Mouse (Mus musculus) kidney, embryonic 14.5 days (tissue): ENCODE results near the gene Tdg. TPM values are rescaled to one million over a fixed set of nuclear protein-coding genes. Genes with fewer than 3 reads are reported as not detected.

Experiments
- ATAC-seq: fragments of 200-750 bp; cut with Nextera tagmentation; 2 replicates; pipeline ENCODE4 v1.8.0; 2017; ENCODE audit warnings: moderate number of reproducible peaks, mild to moderate bottlenecking, moderate TSS enrichment, moderate library complexity; ENCODE audit not compliant: low FRiP score, low TSS enrichment
- H3K27ac ChIP-seq: fragments of 300-500 bp; sonication (generic); 2 replicates; pipeline ENCODE4 v1.5.1; 2014; ENCODE audit warnings: low read depth, mild to moderate bottlenecking, low read length, moderate library complexity, mixed read lengths
- H3K27me3 ChIP-seq: fragments of 300-500 bp; sonication (generic); 2 replicates; pipeline ENCODE4 v1.6.1; 2014; ENCODE audit warnings: mild to moderate bottlenecking, low read length; ENCODE audit not compliant: control insufficient read depth, insufficient read depth
- H3K36me3 ChIP-seq: fragments of 300-500 bp; sonication (generic); 2 replicates; pipeline ENCODE4 v1.6.1; 2014; ENCODE audit warnings: low read length, mixed read lengths; ENCODE audit not compliant: control insufficient read depth, insufficient read depth
- H3K4me1 ChIP-seq: fragments of 300-500 bp; sonication (generic); 2 replicates; pipeline ENCODE4 v1.6.1; 2014; ENCODE audit warnings: low read length, mixed read lengths; ENCODE audit not compliant: control insufficient read depth, insufficient read depth
- H3K4me2 ChIP-seq: fragments of 300-500 bp; sonication (generic); replicated peaks from 2 replicates; pipeline ENCODE4 v1.6.1; 2014; ENCODE audit warnings: low read depth, mild to moderate bottlenecking, low read length
- H3K4me3 ChIP-seq: fragments of 300-500 bp; sonication (generic); 2 replicates; pipeline ENCODE4 v1.5.1; 2014; ENCODE audit warnings: mild to moderate bottlenecking, low read length
- H3K9ac ChIP-seq: fragments of 300-500 bp; sonication (generic); 2 replicates; pipeline ENCODE4 v1.6.1; 2014; ENCODE audit warnings: low read depth, mild to moderate bottlenecking, low read length, moderate library complexity
- H3K9me3 ChIP-seq: fragments of 300-500 bp; sonication (generic); 2 replicates; pipeline ENCODE4 v1.6.1; 2016; ENCODE audit warnings: low read length; ENCODE audit not compliant: control insufficient read depth
- WGBS: fragments of 180-500 bp; shearing (Covaris S2); extraction: QIAGEN DNeasy Blood & Tissue Kit; methylation state at CpG from one replicate; pipeline ENCODE4 v1.1.7; 2014; 5-methylcytosine and 5-hydroxymethylcytosine counted together
- polyA plus RNA-seq: library from polyadenylated mRNA; unstranded; fragments of >200 nt; fragmentation: Nextera tagmentation; extraction: Ambion mirVana; gene quantifications from 2 replicates; pipeline ENCODE4 v1.2.1, GENCODE M21; 2014

The Tdg gene
- polyA plus RNA-seq, 1 experiment from 2014 or later: 186 TPM

DNA sequence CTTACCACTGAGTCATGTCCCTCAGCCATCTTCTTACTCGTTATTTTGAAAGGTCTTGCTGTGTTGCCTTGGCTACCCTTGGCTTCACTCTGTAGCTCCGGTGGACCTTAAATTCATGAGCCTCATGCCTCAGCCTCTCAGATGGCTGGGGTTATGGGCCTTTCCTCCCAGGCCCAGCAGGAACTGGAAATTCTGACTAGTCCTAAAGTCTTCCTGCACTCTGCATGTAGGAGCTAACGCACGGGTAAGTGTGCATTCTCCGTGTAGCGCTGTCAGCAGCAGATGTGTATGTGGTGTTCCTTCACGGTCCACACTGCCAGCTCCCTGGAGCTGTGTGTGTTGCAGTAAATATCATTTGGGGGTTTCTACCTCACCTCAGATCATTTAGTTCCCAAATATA is 1.5 kb downstream of the Tdg start:
- Histone ChIP-seq H3K4me2 (peak overlapping the region; percentile 90), H3K4me3 (peak overlapping the region; percentile 85; the same call in 1 of the 2 replicates), H3K9ac (peak overlapping the region; percentile 89; the same call in 1 of the 2 replicates), H3K9me3 (no peaks in the 10 kb centered on the region), H3K27ac (no peak overlapping the region), H3K4me1 (peaks cover 14% of the 10 kb centered on the region), H3K36me3 (peaks cover 8% of the 10 kb centered on the region; the same call in 1 of the 2 replicates), H3K27me3 (no peaks in the 10 kb centered on the region)
- WGBS: 83% methylated on average over 7 of the region's 7 CpGs
- ATAC-seq: no peak

DNA sequence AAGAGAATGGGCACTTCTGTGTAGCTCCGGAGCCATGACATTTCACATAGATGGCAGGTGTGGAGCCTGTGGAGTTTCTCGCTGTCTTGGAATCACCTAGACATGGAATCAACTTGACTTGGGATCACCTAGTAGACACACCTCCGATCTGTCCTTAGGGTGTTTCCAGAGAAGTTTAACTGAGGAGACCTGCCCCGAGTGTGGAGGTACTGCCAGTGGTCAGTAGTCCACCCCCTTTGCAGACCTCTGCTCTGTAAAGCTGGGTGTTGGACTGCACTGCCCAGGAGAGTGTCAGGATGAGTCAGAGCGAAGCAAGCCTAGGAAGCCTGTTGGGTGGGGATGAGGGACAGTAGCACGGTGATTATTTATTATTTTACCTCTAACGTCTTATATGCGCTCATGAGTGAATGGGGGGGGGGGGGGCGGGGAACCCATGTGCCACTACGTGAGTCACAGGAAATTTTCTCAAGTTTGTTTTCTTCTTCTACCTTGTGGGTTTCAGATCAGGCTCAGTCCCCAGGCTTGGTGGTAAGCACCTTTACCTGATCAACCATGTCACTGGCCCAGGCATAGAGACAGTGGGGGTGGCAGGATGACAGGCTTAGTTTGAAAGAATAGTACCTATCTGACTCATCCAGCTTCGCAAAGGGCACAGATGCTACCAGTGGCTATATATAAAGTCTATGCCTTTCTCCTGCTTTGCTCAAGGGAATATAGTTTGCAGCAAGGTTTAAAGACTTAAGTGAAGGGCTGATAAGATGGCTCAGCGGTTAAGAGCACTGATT is 3.1 kb downstream of the Tdg start:
- WGBS: 97% methylated on average over 12 of the region's 12 CpGs
- H3K4me2 ChIP-seq: no peak overlapping the region
- H3K4me3 ChIP-seq: no peak overlapping the region
- no peaks in the 10 kb centered on the region for H3K9me3 ChIP-seq
- no peaks in the 10 kb centered on the region for H3K27me3 ChIP-seq
- ATAC-seq: no peak
- H3K4me1 ChIP-seq: peaks cover 14% of the 10 kb centered on the region
- no peak overlapping the region for H3K9ac ChIP-seq
- no peak overlapping the region for H3K27ac ChIP-seq
- H3K36me3 ChIP-seq: peaks cover 20% of the 10 kb centered on the region; the same call in 1 of the 2 replicates

DNA sequence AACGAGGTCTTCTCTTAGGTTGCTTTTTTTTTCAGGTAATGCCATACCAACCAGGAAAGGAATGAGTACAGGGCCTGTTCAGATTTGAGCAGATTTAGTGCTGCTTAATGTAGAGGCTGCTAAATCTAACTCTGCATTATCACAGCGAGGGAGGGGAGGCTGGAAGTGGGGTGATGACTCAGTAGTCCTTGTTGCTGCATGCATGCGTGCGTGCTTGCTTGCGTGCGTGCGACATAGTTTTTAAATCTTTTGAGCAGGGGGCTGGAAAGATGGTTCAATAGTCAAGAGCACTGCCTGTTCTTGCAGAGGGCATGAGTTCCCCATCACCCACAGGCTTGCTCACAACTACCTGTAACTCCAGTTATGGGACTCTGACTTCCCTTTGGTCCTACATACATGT is 4.7 kb downstream of the Tdg start:
- no peak overlapping the region for H3K27ac ChIP-seq
- H3K27me3 ChIP-seq: no peaks in the 10 kb centered on the region
- no peaks in the 10 kb centered on the region for H3K9me3 ChIP-seq
- H3K4me1 ChIP-seq: peaks cover 14% of the 10 kb centered on the region
- 98% methylated on average over 7 of the region's 7 CpGs for WGBS
- no peak overlapping the region for H3K9ac ChIP-seq
- no peak overlapping the region for H3K4me3 ChIP-seq
- H3K36me3 ChIP-seq: peaks cover 29% of the 10 kb centered on the region
- ATAC-seq: no peak
- H3K4me2 ChIP-seq: no peak overlapping the region

DNA sequence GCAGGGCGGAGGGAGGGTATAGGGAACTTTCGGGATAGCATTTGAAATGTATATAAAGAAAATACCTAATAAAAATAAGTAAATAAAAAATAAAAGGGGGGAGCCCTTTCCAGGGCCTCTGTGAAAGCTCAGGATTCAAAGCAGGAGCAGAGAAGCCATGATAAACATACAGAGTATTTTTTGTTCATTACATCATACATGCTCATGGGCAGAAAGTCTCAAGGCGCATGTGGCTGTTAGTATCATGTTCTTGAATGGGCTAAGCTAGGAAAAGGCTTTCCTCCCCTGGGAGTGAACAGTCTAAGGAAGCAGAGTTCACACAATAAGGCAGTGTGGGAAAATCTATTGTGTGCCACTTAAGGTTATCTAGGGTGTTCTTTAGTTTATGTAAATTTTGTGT is 6.7 kb downstream of the Tdg start:
- ATAC-seq: no peak
- 89% methylated on average over 3 of the region's 3 CpGs for WGBS

DNA sequence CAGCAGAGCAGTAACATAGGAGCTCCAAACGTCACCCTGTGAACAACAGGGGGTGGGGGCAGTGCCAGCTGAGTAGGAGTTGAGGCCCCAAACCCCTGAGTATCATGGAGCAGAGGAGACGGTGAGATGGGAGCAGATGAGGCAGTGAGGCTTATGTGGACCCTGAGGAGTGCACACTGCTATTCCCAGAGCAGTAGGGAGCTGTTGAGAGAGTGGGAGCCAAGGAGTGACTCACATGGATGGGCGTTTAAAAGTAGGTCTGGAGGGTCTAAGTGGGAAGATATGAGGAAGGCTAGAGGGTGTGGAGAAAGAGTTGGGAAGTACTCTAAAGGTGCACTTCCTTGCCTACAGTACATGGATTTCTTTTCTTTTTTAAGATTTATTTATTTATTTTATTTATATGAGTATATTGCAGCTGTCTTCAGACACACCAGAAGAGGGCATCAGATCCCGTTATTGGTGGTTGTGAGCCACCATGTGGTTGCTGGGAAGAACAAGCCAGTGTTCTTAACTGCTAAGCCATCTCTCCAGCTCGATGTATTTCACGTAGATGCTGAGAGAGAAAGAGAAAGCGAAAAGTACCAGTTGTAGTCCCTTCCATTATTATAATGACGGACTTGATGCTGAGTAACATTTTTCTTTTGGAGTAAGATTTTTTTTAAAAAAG is 9.5 kb downstream of the Tdg start:
- no peaks in the 10 kb centered on the region for H3K9me3 ChIP-seq
- H3K9ac ChIP-seq: no peak overlapping the region
- H3K27me3 ChIP-seq: no peaks in the 10 kb centered on the region
- H3K36me3 ChIP-seq: peaks cover 69% of the 10 kb centered on the region
- WGBS: 87% methylated on average over 8 of the region's 8 CpGs
- H3K27ac ChIP-seq: no peak overlapping the region
- ATAC-seq: no peak
- no peak overlapping the region for H3K4me3 ChIP-seq
- H3K4me2 ChIP-seq: no peak overlapping the region
- H3K4me1 ChIP-seq: no peaks in the 10 kb centered on the region

More for the DNA sequence above, 6.7 kb downstream of the Tdg start:
- Histone ChIP-seq H3K4me1 (peaks cover 5% of the 10 kb centered on the region), H3K27me3 (no peaks in the 10 kb centered on the region), H3K9ac (no peak overlapping the region), H3K27ac (no peak overlapping the region), H3K4me2 (no peak overlapping the region), H3K36me3 (peaks cover 49% of the 10 kb centered on the region), H3K4me3 (no peak overlapping the region), H3K9me3 (no peaks in the 10 kb centered on the region)

DNA sequence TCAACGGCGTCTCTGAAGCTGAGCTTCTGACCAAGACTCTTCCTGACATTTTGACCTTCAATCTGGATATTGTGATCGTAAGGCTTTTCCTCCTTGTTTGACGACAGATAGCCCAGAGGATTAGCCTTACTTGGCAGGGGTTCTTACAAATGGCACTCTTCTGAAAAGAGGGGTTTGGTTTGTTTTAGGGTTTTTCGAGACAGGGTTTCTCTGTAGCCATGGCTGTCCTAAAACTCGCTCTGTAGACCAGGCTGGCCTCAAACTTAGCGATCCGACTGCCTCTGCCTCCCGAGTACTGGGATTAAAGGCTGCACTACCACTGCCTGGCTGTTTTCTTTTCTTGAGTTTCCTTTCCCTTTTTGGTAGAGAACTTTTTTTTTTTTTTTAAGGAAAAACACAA is 11.9 kb downstream of the Tdg start:
- no peaks in the 10 kb centered on the region for H3K27me3 ChIP-seq
- no peak overlapping the region for H3K27ac ChIP-seq
- 96% methylated on average over 9 of the region's 9 CpGs for WGBS
- no peak overlapping the region for H3K4me2 ChIP-seq
- H3K9ac ChIP-seq: no peak overlapping the region
- no peaks in the 10 kb centered on the region for H3K9me3 ChIP-seq
- ATAC-seq: no peak
- peaks cover 89% of the 10 kb centered on the region for H3K36me3 ChIP-seq
- no peak overlapping the region for H3K4me3 ChIP-seq
- no peaks in the 10 kb centered on the region for H3K4me1 ChIP-seq

DNA sequence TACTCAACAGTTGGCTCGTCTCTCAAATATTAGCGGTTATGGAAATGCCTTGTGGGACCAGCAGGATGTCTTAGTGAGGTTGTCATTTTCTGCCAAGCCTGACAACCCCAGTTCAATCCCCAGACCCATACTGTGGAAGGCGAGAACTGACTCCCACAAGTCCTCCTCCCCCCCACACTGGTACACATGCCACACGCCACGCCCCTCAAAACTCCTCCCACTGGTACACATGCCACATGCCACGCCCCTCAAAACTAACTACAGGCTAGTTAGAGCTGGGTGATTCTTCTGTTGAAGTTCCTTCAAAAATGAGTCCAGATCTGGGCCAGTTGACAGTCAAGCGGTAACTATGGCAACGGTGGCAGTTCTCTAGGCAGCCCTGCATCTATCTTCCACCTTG is 16.5 kb downstream of the Tdg start:
- WGBS: 91% methylated on average over 8 of the region's 8 CpGs

DNA sequence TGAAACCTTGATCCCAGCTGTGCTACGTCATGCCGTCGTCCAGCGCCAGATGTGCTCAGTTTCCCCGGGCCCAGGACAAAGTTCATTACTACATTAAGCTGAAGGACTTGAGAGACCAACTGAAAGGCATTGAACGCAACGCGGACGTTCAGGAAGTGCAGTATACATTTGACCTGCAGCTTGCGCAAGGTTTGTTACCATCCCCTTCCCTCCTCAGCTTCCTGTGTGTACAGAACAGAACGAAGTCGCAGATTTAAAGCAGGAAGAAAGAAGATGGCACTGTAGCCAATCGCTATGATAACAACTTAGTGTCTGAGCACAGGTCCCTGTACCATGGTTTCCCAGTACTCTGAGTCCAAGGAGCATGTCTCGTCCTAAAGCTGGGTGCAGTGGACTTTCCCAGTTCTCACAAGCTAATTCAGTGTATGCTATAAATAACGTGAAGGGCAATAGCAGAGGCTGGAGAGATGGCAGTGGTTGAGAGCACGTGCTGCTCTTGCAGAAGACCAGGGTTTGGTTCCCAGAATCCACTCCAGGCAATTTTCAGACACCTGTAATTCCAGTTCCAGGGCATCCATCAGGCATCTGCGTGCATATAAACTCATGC is 17.7 kb downstream of the Tdg start:
- H3K9me3 ChIP-seq: no peaks in the 10 kb centered on the region
- H3K9ac ChIP-seq: no peak overlapping the region
- no peaks in the 10 kb centered on the region for H3K4me1 ChIP-seq
- no peak overlapping the region for H3K4me3 ChIP-seq
- ATAC-seq: no peak
- H3K27me3 ChIP-seq: no peaks in the 10 kb centered on the region
- H3K4me2 ChIP-seq: no peak overlapping the region
- H3K36me3 ChIP-seq: peaks cover 68% of the 10 kb centered on the region
- H3K27ac ChIP-seq: no peak overlapping the region
- 77% methylated on average over 17 of the region's 17 CpGs for WGBS

More for the DNA sequence above, 16.5 kb downstream of the Tdg start:
- Histone ChIP-seq H3K4me3 (no peak overlapping the region), H3K9me3 (no peaks in the 10 kb centered on the region), H3K27me3 (no peaks in the 10 kb centered on the region), H3K4me2 (no peak overlapping the region), H3K36me3 (peaks cover 80% of the 10 kb centered on the region), H3K27ac (no peak overlapping the region), H3K4me1 (no peaks in the 10 kb centered on the region), H3K9ac (no peak overlapping the region)
- ATAC-seq: 0 out of 2 replicates have a peak, but pooled peaks have one; percentile 32

DNA sequence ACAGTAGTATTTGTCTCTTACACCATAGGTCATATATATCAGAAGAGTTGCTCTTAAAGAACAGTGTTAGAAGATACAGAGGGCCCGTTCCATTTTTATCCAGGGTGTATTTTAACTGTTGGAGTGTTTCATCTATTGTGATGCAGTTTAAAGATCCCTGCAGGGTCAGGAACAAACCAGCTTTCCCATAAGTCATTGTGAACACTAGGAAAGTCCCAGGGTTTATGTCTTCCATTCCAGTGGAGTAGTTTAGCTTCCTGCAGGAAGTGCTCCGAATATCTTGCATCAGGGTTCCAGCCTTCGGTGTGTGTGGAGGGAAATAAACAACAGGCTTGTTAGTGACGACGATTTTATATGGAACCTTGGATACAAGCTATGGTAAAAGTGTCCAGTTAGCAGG is 21.6 kb downstream of the Tdg start:
- 84% methylated on average over 5 of the region's 5 CpGs for WGBS
- H3K9ac ChIP-seq: no peak overlapping the region
- no peaks in the 10 kb centered on the region for H3K4me1 ChIP-seq
- no peaks in the 10 kb centered on the region for H3K9me3 ChIP-seq
- no peak overlapping the region for H3K27ac ChIP-seq
- no peak overlapping the region for H3K4me2 ChIP-seq
- ATAC-seq: no peak
- H3K36me3 ChIP-seq: peaks cover 32% of the 10 kb centered on the region
- no peak overlapping the region for H3K4me3 ChIP-seq
- no peaks in the 10 kb centered on the region for H3K27me3 ChIP-seq
